Mouse (Mus musculus) gastrocnemius, postnatal 14 days (tissue): ENCODE data around the gene Col7a1. TPM values are rescaled to one million over a fixed set of nuclear protein-coding genes. Genes with fewer than 3 reads are reported as not detected.

Experiments
- DNase-seq: peaks from one replicate; pipeline ENCODE4 v3.0.0; 2021; ENCODE audit warnings: mixed read lengths
- intact Hi-C: fragments of 180-260 bp; cut with DNase I; formaldehyde crosslinking; loops from one replicate; pipeline ENCODE4 v1.15.1; 2025; ENCODE audit warnings: low total_unique reads
- microRNA-seq, 2 experiments: library from miRNA; unstranded; fragments of <30 nt; microRNA quantifications; one replicate each; pipeline ENCODE4 v1.2.0; 2021
- total RNA-seq, 2 experiments: library from RNA; stranded (reverse); gene quantifications; 2 replicates each; pipeline ENCODE4 v1.2.3; 2021

Col7a1 gene
- total RNA-seq, 2 experiments from 2014 or later: 2.7 to 3.7 TPM

GRCm38 (mm10) chr9:109009636-109010315, 56.4 kb downstream of the Col7a1 start:
- intact Hi-C loops: no loop called here
- peak; percentile 83 for DNase-seq

GRCm38 (mm10) chr9:109010316-109010690, 56.9 kb downstream of the Col7a1 start:
- intact Hi-C loops: no loop called here
- DNase-seq: peak; percentile 14

GRCm38 (mm10) chr9:109015397-109015796, 62.0 kb downstream of the Col7a1 start:
- DNase-seq: no peak
- intact Hi-C loops: no loop called here

DNA sequence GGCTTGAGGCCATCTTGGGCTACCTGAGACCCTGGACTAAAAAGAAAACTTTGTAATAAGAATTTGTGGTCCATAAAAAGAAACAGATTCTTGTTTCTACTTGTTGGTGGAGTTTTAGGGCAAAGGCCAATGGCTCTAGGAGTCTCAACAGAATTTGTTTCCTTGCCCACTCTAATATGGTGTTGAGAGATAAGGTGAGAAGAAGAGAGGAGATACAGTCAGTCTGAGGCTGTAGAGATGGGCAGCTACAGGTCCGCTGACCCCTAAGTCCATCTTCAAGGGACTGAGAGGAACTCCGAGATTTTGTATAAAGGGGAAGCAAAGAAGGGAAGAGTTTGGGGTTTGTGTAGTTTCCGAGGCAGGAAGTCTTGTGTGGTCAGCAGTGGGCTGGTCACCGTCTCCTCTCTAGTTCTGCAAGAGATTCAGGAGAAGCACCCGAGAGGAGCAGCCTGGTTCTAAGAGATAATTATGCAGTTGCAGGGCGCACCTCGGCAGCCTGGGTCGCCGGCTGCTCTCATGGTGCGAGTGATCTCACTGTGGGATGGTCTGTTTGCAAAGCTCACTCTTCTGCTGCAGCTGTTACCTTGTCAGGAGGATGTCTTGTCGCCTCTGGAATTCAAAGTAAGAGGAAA, 63.7 kb downstream of the Col7a1 start:
- DNase-seq: no peak
- intact Hi-C loops: no loop called here

GRCm38 (mm10) chr9:109021428-109021827, 68.0 kb downstream of the Col7a1 start:
- no peak for DNase-seq
- intact Hi-C loops: no loop called here

- no peak for DNase-seq
- intact Hi-C loops: no loop called here
Observed at GRCm38 (mm10) chr9:109022866-109023685, 69.7 kb downstream of the Col7a1 start.

GRCm38 (mm10) chr9:109027521-109027920, 74.1 kb downstream of the Col7a1 start:
- peak; percentile 50 for DNase-seq
- intact Hi-C loops: no loop called here

DNA sequence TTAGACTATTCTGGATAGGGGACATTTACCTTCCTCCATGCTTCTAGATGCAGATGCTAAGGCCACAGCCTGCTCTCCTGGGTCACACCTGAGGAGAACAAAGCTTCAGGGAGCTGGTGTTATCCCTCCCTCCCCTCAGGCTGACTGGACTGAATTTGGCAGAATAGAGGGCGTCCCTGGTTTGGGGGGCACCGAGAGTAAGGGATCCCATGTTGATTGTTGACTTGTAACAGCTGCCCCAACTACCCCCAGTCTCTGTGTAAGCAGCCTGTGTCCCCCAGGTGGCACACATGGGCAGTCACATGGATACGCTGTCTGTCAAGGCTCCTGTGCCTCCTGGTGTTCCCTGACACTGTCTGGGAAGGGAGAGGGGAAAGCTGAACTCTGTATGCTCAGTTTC, 75.0 kb downstream of the Col7a1 start:
- intact Hi-C loops: no loop called here
- DNase-seq: no peak

DNA sequence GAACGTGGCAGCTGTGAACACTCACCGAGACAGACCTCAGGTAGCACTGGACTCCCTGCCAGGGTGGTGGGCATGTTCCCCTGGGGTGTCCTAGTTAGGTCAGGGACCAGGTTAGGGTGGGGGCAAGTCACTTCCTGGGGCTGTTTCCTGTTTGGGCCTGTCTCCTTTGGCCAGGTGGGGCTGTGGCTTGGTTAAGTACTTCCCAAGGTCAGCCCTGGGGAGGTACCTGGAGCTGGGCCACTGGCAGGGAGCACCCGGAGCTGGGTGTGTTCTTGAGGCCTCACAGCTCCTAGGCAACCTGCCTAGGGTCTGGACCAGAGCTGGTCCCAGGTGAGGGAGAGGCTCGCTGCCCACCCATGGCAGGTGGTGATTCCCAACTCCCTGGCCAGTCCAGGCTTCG, 75.5 kb downstream of the Col7a1 start:
- intact Hi-C loops: no loop called here

GRCm38 (mm10) chr9:109030312-109030711, 76.9 kb downstream of the Col7a1 start:
- no peak for DNase-seq
- intact Hi-C loops: no loop called here

More for the DNA sequence above, 75.5 kb downstream of the Col7a1 start:
- DNase-seq: no peak

- intact Hi-C loops: no loop called here
- no peak for DNase-seq
Observed at GRCm38 (mm10) chr9:109031001-109031400, 77.6 kb downstream of the Col7a1 start.

DNA sequence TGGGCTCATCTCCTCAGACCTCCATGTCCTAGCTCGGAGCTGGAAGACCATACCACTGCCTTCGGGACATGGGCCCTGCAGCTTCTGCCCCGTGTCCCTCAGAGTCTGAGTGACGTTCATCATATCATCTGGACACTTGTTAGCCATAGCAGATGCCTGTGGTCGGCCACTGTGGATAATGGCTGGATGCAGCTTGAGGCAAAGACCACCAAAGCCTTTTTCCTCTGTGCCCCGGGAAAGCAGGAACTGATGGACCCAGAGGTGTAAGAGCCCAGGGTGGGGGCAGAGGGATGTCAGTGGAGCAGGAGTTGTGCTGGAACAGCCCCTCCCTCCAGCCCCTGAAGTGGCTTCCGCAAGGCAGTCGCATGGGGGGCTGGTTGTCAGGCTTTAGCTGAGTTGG, 78.3 kb downstream of the Col7a1 start:
- no peak for DNase-seq
- intact Hi-C loops: no loop called here

DNA sequence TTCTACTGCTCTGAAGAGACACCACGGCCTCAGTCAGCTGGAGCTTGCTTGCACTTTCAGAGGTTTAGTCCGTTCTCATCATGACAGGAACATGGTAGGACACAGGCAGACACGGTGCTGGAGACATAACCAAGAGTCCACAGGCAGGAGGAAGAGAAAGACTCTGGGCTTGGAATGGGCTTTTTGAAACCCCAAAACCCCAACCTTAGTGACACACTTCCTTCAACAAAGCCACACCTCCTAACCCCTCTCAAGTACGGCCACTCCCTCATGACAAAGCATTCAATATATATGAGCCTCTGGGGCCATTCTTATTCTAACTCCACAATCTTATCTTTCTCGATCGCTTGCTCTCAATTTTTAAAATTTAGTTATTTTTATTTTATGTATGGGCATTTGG, 79.0 kb downstream of the Col7a1 start:
- intact Hi-C loops: no loop called here
- DNase-seq: no peak

Small RNA genes lying within 50 kb of the gene (microRNA-seq; reads per million reads assigned to microRNA genes)
- 0 reads per million in 2 experiments for gene Mir711

Other genes with a start within 250 kb of the Col7a1 start
- gene Ip6k2, start 169.8 kb upstream of the Col7a1 start, total RNA-seq: 10 to 100 TPM; 24.3 to 24.4 TPM
- 1 to 10 TPM; 3.5 to 4.5 TPM for gene Nckipsd, start 145.2 kb upstream of the Col7a1 start, total RNA-seq
- gene Celsr3, start 127.3 kb upstream of the Col7a1 start, total RNA-seq: under 1 TPM; 0.18 to 0.24 TPM
- gene Slc26a6, start 100.3 kb upstream of the Col7a1 start, total RNA-seq: 10 to 100 TPM; 13.0 to 13.8 TPM
- not detected for gene Tmem89, start 39.0 kb upstream of the Col7a1 start, total RNA-seq
- 1,000 to 10,000 TPM in 1 of 2 experiments, 100 to 1,000 TPM in 1; 899 to 1,084 TPM for gene Uqcrc1, start 17.0 kb upstream of the Col7a1 start, total RNA-seq
- under 1 TPM; 0.40 to 0.53 TPM for gene Ucn2, start 32.4 kb downstream of the Col7a1 start, total RNA-seq
- 10 to 100 TPM; 31.0 to 31.6 TPM for gene Pfkfb4, start 38.2 kb downstream of the Col7a1 start, total RNA-seq
- gene Shisa5, start 85.0 kb downstream of the Col7a1 start, total RNA-seq: 10 to 100 TPM; 24.4 to 26.3 TPM
- gene Trex1, start 106.1 kb downstream of the Col7a1 start, total RNA-seq: 10 to 100 TPM; 10.7 to 11.4 TPM
- gene Atrip, start 120.5 kb downstream of the Col7a1 start, total RNA-seq: 1 to 10 TPM; 7.4 to 7.5 TPM
- gene Ccdc51, start 128.9 kb downstream of the Col7a1 start, total RNA-seq: 1 to 10 TPM; 7.3 to 7.8 TPM
- 100 to 1,000 TPM; 184 to 190 TPM for gene Tma7, start 129.0 kb downstream of the Col7a1 start, total RNA-seq
- 1 to 10 TPM; 2.1 to 3.8 TPM for gene Plxnb1, start 141.8 kb downstream of the Col7a1 start, total RNA-seq
- not detected for gene Fbxw21, start 208.5 kb downstream of the Col7a1 start, total RNA-seq
- not detected for gene Fbxw13, start 242.4 kb downstream of the Col7a1 start, total RNA-seq